Mouse (Mus musculus): ENCODE measurements at regions not wholly inside any gene's neighbourhood (a gene's known extent, or its start where the extent isn't known, plus 50 kb on each side); places are given as distances from the start of the nearest gene placed in this dataset.

- no peak overlapping the region for H3K27ac ChIP-seq (ENCODE audit: low read depth)
- H3K27me3 ChIP-seq (ENCODE audit: insufficient read depth, low read length) = peaks cover 13% of the 10 kb centered on the region; the same call in 1 of the 2 replicates
- H3K36me3 ChIP-seq (replicated peaks; ENCODE audit: insufficient read depth, low read length) = no peaks in the 10 kb centered on the region
- no peak overlapping the region for H3K9ac ChIP-seq (replicated peaks)
- TF ChIP-seq EP300 (IDR thresholded peaks at IDR 0.05; ENCODE audit: low read depth) (no peak), CTCF (IDR thresholded peaks at IDR 0.05; ENCODE audit: low read depth) (no peak)
- 65% methylated on average over 6 of the region's 6 CpGs for WGBS (ENCODE audit: insufficient replicate concordance)
- H3K4me3 ChIP-seq (ENCODE audit: low read depth, low read length) = no peak overlapping the region
- peaks cover 6% of the 10 kb centered on the region for H3K4me1 ChIP-seq (ENCODE audit: insufficient read depth)
- DNase-seq (no peak), ATAC-seq (no peak)
- H3K4me2 ChIP-seq (ENCODE audit: low read depth, low read length) = no peak overlapping the region
- H3K9me3 ChIP-seq (ENCODE audit: low read length) = no peaks in the 10 kb centered on the region
Observed at GRCm38 (mm10) chr2:71633471-71633870, 86.9 kb upstream of the Dlx2 start.

- no peak overlapping the region for H3K4me3 ChIP-seq (ENCODE audit: low read depth, low read length)
- 58% methylated on average over 3 of the region's 3 CpGs for WGBS (ENCODE audit: insufficient replicate concordance)
- H3K4me2 ChIP-seq (ENCODE audit: low read depth, low read length) = no peak overlapping the region
- ATAC-seq (no peak), DNase-seq (no peak)
- no peaks in the 10 kb centered on the region for H3K9me3 ChIP-seq (ENCODE audit: low read length)
- peaks cover 3% of the 10 kb centered on the region; the same call in 1 of the 2 replicates for H3K27me3 ChIP-seq (ENCODE audit: insufficient read depth, low read length)
- peaks cover 2% of the 10 kb centered on the region for H3K4me1 ChIP-seq (ENCODE audit: insufficient read depth)
- TF ChIP-seq EP300 (IDR thresholded peaks at IDR 0.05; ENCODE audit: low read depth) (no peak), CTCF (IDR thresholded peaks at IDR 0.05; ENCODE audit: low read depth) (no peak)
- no peak overlapping the region for H3K27ac ChIP-seq (ENCODE audit: low read depth)
- no peak overlapping the region for H3K9ac ChIP-seq (replicated peaks)
- no peaks in the 10 kb centered on the region for H3K36me3 ChIP-seq (replicated peaks; ENCODE audit: insufficient read depth, low read length)
Observed at GRCm38 (mm10) chr2:71634471-71634870, 87.9 kb upstream of the Dlx2 start.

GRCm38 (mm10) chr2:71636134-71636533 is 89.6 kb upstream of the Dlx2 start:
- DNase-seq (no peak), ATAC-seq (no peak)
- Histone ChIP-seq H3K27me3 (ENCODE audit: insufficient read depth, low read length) (no peaks in the 10 kb centered on the region), H3K4me1 (ENCODE audit: insufficient read depth) (no peaks in the 10 kb centered on the region), H3K27ac (ENCODE audit: low read depth) (no peak overlapping the region), H3K4me3 (ENCODE audit: low read depth, low read length) (no peak overlapping the region), H3K9ac (replicated peaks) (no peak overlapping the region), H3K4me2 (ENCODE audit: low read depth, low read length) (no peak overlapping the region), H3K9me3 (ENCODE audit: low read length) (no peaks in the 10 kb centered on the region), H3K36me3 (replicated peaks; ENCODE audit: insufficient read depth, low read length) (no peaks in the 10 kb centered on the region)
- TF ChIP-seq EP300 (IDR thresholded peaks at IDR 0.05; ENCODE audit: low read depth) (no peak), CTCF (IDR thresholded peaks at IDR 0.05; ENCODE audit: low read depth) (no peak)
- WGBS (ENCODE audit: insufficient replicate concordance) = 80% methylated on average over 4 of the region's 4 CpGs

- no peaks in the 10 kb centered on the region for H3K27me3 ChIP-seq (ENCODE audit: insufficient read depth, low read length)
- ATAC-seq (no peak), DNase-seq (no peak)
- H3K4me2 ChIP-seq (ENCODE audit: low read depth, low read length) = no peak overlapping the region
- H3K4me1 ChIP-seq (ENCODE audit: insufficient read depth) = no peaks in the 10 kb centered on the region
- H3K9ac ChIP-seq (replicated peaks) = no peak overlapping the region
- no peaks in the 10 kb centered on the region for H3K36me3 ChIP-seq (replicated peaks; ENCODE audit: insufficient read depth, low read length)
- TF ChIP-seq CTCF (IDR thresholded peaks at IDR 0.05; ENCODE audit: low read depth) = no peak
- no peak for TF ChIP-seq EP300 (IDR thresholded peaks at IDR 0.05; ENCODE audit: low read depth)
- H3K27ac ChIP-seq (ENCODE audit: low read depth) = no peak overlapping the region
- no peak overlapping the region for H3K4me3 ChIP-seq (ENCODE audit: low read depth, low read length)
- WGBS (ENCODE audit: insufficient replicate concordance) = 79% methylated on average over 4 of the region's 4 CpGs
- H3K9me3 ChIP-seq (ENCODE audit: low read length) = no peaks in the 10 kb centered on the region
Observed at GRCm38 (mm10) chr2:71636590-71636989, 90.0 kb upstream of the Dlx2 start.

- TF ChIP-seq CTCF (IDR thresholded peaks at IDR 0.05; ENCODE audit: low read depth) (no peak), EP300 (IDR thresholded peaks at IDR 0.05; ENCODE audit: low read depth) (no peak)
- H3K36me3 ChIP-seq (replicated peaks; ENCODE audit: insufficient read depth, low read length) = no peaks in the 10 kb centered on the region
- no peak for ATAC-seq
- no peak overlapping the region for H3K27ac ChIP-seq (ENCODE audit: low read depth)
- H3K27me3 ChIP-seq (ENCODE audit: insufficient read depth, low read length) = no peaks in the 10 kb centered on the region
- no peaks in the 10 kb centered on the region for H3K4me1 ChIP-seq (ENCODE audit: insufficient read depth)
- no peaks in the 10 kb centered on the region for H3K9me3 ChIP-seq (ENCODE audit: low read length)
- no peak overlapping the region for H3K4me3 ChIP-seq (ENCODE audit: low read depth, low read length)
- no peak overlapping the region for H3K4me2 ChIP-seq (ENCODE audit: low read depth, low read length)
- no peak for DNase-seq
- H3K9ac ChIP-seq (replicated peaks) = no peak overlapping the region
- WGBS (ENCODE audit: insufficient replicate concordance) = 71% methylated on average over 5 of the region's 5 CpGs
Observed at GRCm38 (mm10) chr2:71640251-71640650, 93.7 kb upstream of the Dlx2 start.

GRCm38 (mm10) chr2:71644038-71644470 is 97.5 kb upstream of the Dlx2 start:
- H3K4me3 ChIP-seq (ENCODE audit: low read depth, low read length) = no peak overlapping the region
- ATAC-seq = peak; percentile 72
- no peak overlapping the region for H3K27ac ChIP-seq (ENCODE audit: low read depth)
- 27% methylated on average over 6 of the region's 6 CpGs for WGBS (ENCODE audit: insufficient replicate concordance)
- no peaks in the 10 kb centered on the region for H3K27me3 ChIP-seq (ENCODE audit: insufficient read depth, low read length)
- H3K9me3 ChIP-seq (ENCODE audit: low read length) = no peaks in the 10 kb centered on the region
- H3K4me2 ChIP-seq (ENCODE audit: low read depth, low read length) = no peak overlapping the region
- no peaks in the 10 kb centered on the region for H3K36me3 ChIP-seq (replicated peaks; ENCODE audit: insufficient read depth, low read length)
- TF ChIP-seq CTCF (IDR thresholded peaks at IDR 0.05; ENCODE audit: low read depth) = no peak
- no peak for TF ChIP-seq EP300 (IDR thresholded peaks at IDR 0.05; ENCODE audit: low read depth)
- DNase-seq = peak; percentile 48
- H3K4me1 ChIP-seq (ENCODE audit: insufficient read depth) = no peaks in the 10 kb centered on the region
- no peak overlapping the region for H3K9ac ChIP-seq (replicated peaks)

Data from liver, postnatal 0 days (tissue).